Mouse (Mus musculus) MEL (cell line): ENCODE measurements at regions not wholly inside any gene's neighbourhood (a gene's known extent, or its start where the extent isn't known, plus 50 kb on each side); places are given as distances from the start of the nearest gene placed in this dataset.

ENCODE experiments used
- DNase-seq: peaks from one replicate; pipeline ENCODE4 v3.0.0; 2011; ENCODE audit warnings: low read depth, low spot score
- H3K27ac ChIP-seq: 2 replicates; pipeline ENCODE4 v1.5.1; 2012; ENCODE audit warnings: low read depth, mild to moderate bottlenecking, control low read depth, low read length, moderate library complexity; ENCODE audit not compliant: control insufficient read depth
- H3K27me3 ChIP-seq, 2 experiments: fragments of 150-350 bp in 1 of 2; sonication (generic) in 1 of 2; 2 replicates each; pipeline ENCODE4 v1.6.1; 2012; ENCODE audit warnings: low read length in 2 of 2, mild to moderate bottlenecking in 2 of 2, improper control_type of control experiment in 1 of 2, moderate library complexity in 1 of 2; ENCODE audit not compliant: insufficient read depth in 2 of 2, control insufficient read depth in 1 of 2
- H3K36me3 ChIP-seq, 2 experiments: 2 replicates each; pipeline ENCODE4 v1.6.1; 2012 to 2014; ENCODE audit warnings: low read length in 2 of 2, improper control_type of control experiment in 1 of 2, inconsistent platforms in 1 of 2, mild to moderate bottlenecking in 1 of 2; ENCODE audit not compliant: insufficient read depth in 2 of 2, control insufficient read depth in 1 of 2
- H3K4me1 ChIP-seq, 2 experiments: fragments of 150-350 bp in 1 of 2; sonication (generic) in 1 of 2; 2 replicates each; pipeline ENCODE4 v1.6.1; 2012; ENCODE audit warnings: low read length in 2 of 2, improper control_type of control experiment in 1 of 2, mild to moderate bottlenecking in 1 of 2; ENCODE audit not compliant: insufficient read depth in 2 of 2, control insufficient read depth in 1 of 2
- H3K4me3 ChIP-seq, 2 experiments: fragments of 150-350 bp in 1 of 2; sonication (generic) in 1 of 2; 2 replicates each; pipeline ENCODE4 v1.5.1; 2012; ENCODE audit warnings: low read depth in 2 of 2, low read length in 2 of 2, mild to moderate bottlenecking in 2 of 2, moderate library complexity in 2 of 2, control low read depth in 1 of 2, improper control_type of control experiment in 1 of 2; ENCODE audit not compliant: control insufficient read depth in 1 of 2, insufficient read depth in 1 of 2
- H3K79me2 ChIP-seq: 2 replicates; pipeline ENCODE4 v1.6.1; 2012; ENCODE audit warnings: mild to moderate bottlenecking, low read length, moderate library complexity; ENCODE audit not compliant: control insufficient read depth, poor library complexity, insufficient read depth
- H3K9ac ChIP-seq: 2 replicates; pipeline ENCODE4 v1.6.1; 2012; ENCODE audit warnings: low read depth, mild to moderate bottlenecking, control low read depth, low read length, moderate library complexity; ENCODE audit not compliant: control insufficient read depth, poor library complexity, severe bottlenecking
- H3K9me3 ChIP-seq: fragments of 150-350 bp; sonication (generic); replicated peaks from 2 replicates; pipeline ENCODE4 v1.6.1; 2012; ENCODE audit warnings: mild to moderate bottlenecking, low read length, improper control_type of control experiment, moderate library complexity; ENCODE audit not compliant: insufficient read depth
- BHLHE40 ChIP-seq: IDR thresholded peaks from 2 replicates; pipeline ENCODE4 v1.6.1; 2012; ENCODE audit warnings: low read depth, mild to moderate bottlenecking, inconsistent platforms, low read length, improper control_type of control experiment, borderline replicate concordance
- CHD2 ChIP-seq: IDR thresholded peaks from 2 replicates; pipeline ENCODE4 v1.6.1; 2011; ENCODE audit warnings: low read length, improper control_type of control experiment
- E2F4 ChIP-seq: IDR thresholded peaks from 2 replicates; pipeline ENCODE4 v1.6.1; 2011; ENCODE audit warnings: low read depth, low read length, improper control_type of control experiment, borderline replicate concordance
- ELF1 ChIP-seq: IDR thresholded peaks from 2 replicates; pipeline ENCODE4 v1.6.1; 2014; ENCODE audit warnings: low read depth, mild to moderate bottlenecking, inconsistent platforms, low read length, improper control_type of control experiment, moderate library complexity
- EP300 ChIP-seq, 2 experiments: IDR thresholded peaks; 2 replicates each; pipeline ENCODE4 v1.6.1; 2011; ENCODE audit warnings: improper control_type of control experiment in 2 of 2, low read length in 2 of 2, low read depth in 1 of 2, mild to moderate bottlenecking in 1 of 2
- ETS1 ChIP-seq: IDR thresholded peaks from 2 replicates; pipeline ENCODE4 v1.6.1; 2012; ENCODE audit warnings: low read depth, mild to moderate bottlenecking, inconsistent platforms, low read length, improper control_type of control experiment, moderate library complexity
- GABPA ChIP-seq: IDR thresholded peaks from 2 replicates; pipeline ENCODE4 v1.6.1; 2012; ENCODE audit warnings: low read depth, mild to moderate bottlenecking, inconsistent platforms, low read length, improper control_type of control experiment, moderate library complexity
- HCFC1 ChIP-seq: IDR thresholded peaks from 2 replicates; pipeline ENCODE4 v1.6.1; 2012; ENCODE audit warnings: low read depth, mild to moderate bottlenecking, inconsistent platforms, low read length, improper control_type of control experiment, moderate library complexity
- JUND ChIP-seq: IDR thresholded peaks from 2 replicates; pipeline ENCODE4 v1.6.1; 2011; ENCODE audit warnings: low read depth, mild to moderate bottlenecking, improper control_type of control experiment, low read length
- MAFK ChIP-seq: IDR thresholded peaks from 2 replicates; pipeline ENCODE4 v1.6.1; 2011; ENCODE audit warnings: low read depth, mild to moderate bottlenecking, low read length, improper control_type of control experiment, borderline replicate concordance
- MAX ChIP-seq: IDR thresholded peaks from 2 replicates; pipeline ENCODE4 v1.6.1; 2011; ENCODE audit warnings: low read length, improper control_type of control experiment
- MAZ ChIP-seq: IDR thresholded peaks from 2 replicates; pipeline ENCODE4 v1.6.1; 2012; ENCODE audit warnings: low read depth, mild to moderate bottlenecking, inconsistent platforms, low read length, improper control_type of control experiment
- MEF2A ChIP-seq: IDR thresholded peaks from 2 replicates; pipeline ENCODE4 v1.6.1; 2014; ENCODE audit warnings: low read depth, mild to moderate bottlenecking, inconsistent platforms, low read length, improper control_type of control experiment; ENCODE audit not compliant: poor library complexity, insufficient replicate concordance, severe bottlenecking; ENCODE audit errors: extremely low read depth
- MXI1 ChIP-seq: IDR thresholded peaks from 2 replicates; pipeline ENCODE4 v1.6.1; 2011; ENCODE audit warnings: mild to moderate bottlenecking, low read depth, low read length, improper control_type of control experiment
- MYB ChIP-seq: IDR thresholded peaks from 2 replicates; pipeline ENCODE4 v1.6.1; 2011; ENCODE audit warnings: mild to moderate bottlenecking, low read depth, low read length, improper control_type of control experiment
- MYC ChIP-seq: IDR thresholded peaks from 2 replicates; pipeline ENCODE4 v1.6.1; 2011; ENCODE audit warnings: low read depth, mild to moderate bottlenecking, low read length, improper control_type of control experiment, moderate library complexity
- NELFE ChIP-seq: IDR thresholded peaks from 2 replicates; pipeline ENCODE4 v1.6.1; 2011; ENCODE audit warnings: low read depth, low read length, improper control_type of control experiment
- NRF1 ChIP-seq: IDR thresholded peaks from 2 replicates; pipeline ENCODE4 v1.6.1; 2014; ENCODE audit warnings: low read depth, mild to moderate bottlenecking, inconsistent platforms, low read length, improper control_type of control experiment, moderate library complexity; ENCODE audit not compliant: poor library complexity, insufficient read depth, severe bottlenecking
- POLR2A ChIP-seq, 2 experiments: IDR thresholded peaks; 2 replicates each; pipeline ENCODE4 v1.6.1; 2011 to 2012; ENCODE audit warnings: low read length in 2 of 2, mild to moderate bottlenecking in 2 of 2, control low read depth in 1 of 2, improper control_type of control experiment in 1 of 2, low read depth in 1 of 2, moderate library complexity in 1 of 2; ENCODE audit not compliant: control insufficient read depth in 1 of 2, insufficient read depth in 1 of 2, poor library complexity in 1 of 2
- POLR2AphosphoS5 ChIP-seq: IDR thresholded peaks from 2 replicates; pipeline ENCODE4 v1.6.1; 2012; ENCODE audit warnings: low read depth, borderline replicate concordance, mild to moderate bottlenecking, inconsistent platforms, low read length, moderate library complexity, mixed read lengths
- RCOR1 ChIP-seq: IDR thresholded peaks from 2 replicates; pipeline ENCODE4 v1.6.1; 2012; ENCODE audit warnings: low read depth, mild to moderate bottlenecking, inconsistent platforms, low read length, improper control_type of control experiment
- TAL1 ChIP-seq: IDR thresholded peaks from 2 replicates; pipeline ENCODE4 v1.6.1; 2012; ENCODE audit warnings: mild to moderate bottlenecking, inconsistent platforms, low read length, moderate library complexity, mixed read lengths
- TCF12 ChIP-seq: IDR thresholded peaks from 2 replicates; pipeline ENCODE4 v1.6.1; 2014; ENCODE audit warnings: low read depth, mild to moderate bottlenecking, inconsistent platforms, low read length, improper control_type of control experiment, moderate library complexity
- UBTF ChIP-seq: IDR thresholded peaks from 2 replicates; pipeline ENCODE4 v1.6.1; 2012; ENCODE audit warnings: low read depth, mild to moderate bottlenecking, inconsistent platforms, low read length, improper control_type of control experiment, moderate library complexity, borderline replicate concordance; ENCODE audit not compliant: insufficient read depth
- USF1 ChIP-seq: IDR thresholded peaks from 2 replicates; pipeline ENCODE4 v1.6.1; 2014; ENCODE audit warnings: low read depth, mild to moderate bottlenecking, inconsistent platforms, low read length, improper control_type of control experiment, moderate library complexity
- USF2 ChIP-seq, 2 experiments: IDR thresholded peaks; 2 replicates each; pipeline ENCODE4 v1.6.1; 2011 to 2012; ENCODE audit warnings: improper control_type of control experiment in 2 of 2, low read length in 2 of 2, borderline replicate concordance in 1 of 2, inconsistent platforms in 1 of 2, low read depth in 1 of 2, mild to moderate bottlenecking in 1 of 2; ENCODE audit not compliant: insufficient read depth in 1 of 2
- ZC3H11A ChIP-seq: IDR thresholded peaks from 2 replicates; pipeline ENCODE4 v1.6.1; 2012; ENCODE audit warnings: low read depth, mild to moderate bottlenecking, inconsistent platforms, low read length, improper control_type of control experiment
- ZKSCAN1 ChIP-seq: IDR thresholded peaks from 2 replicates; pipeline ENCODE4 v1.6.1; 2012; ENCODE audit warnings: low read depth, mild to moderate bottlenecking, inconsistent platforms, low read length, improper control_type of control experiment, moderate library complexity
- ZNF384 ChIP-seq: IDR thresholded peaks from 2 replicates; pipeline ENCODE4 v1.6.1; 2012; ENCODE audit warnings: low read depth, mild to moderate bottlenecking, inconsistent platforms, low read length, improper control_type of control experiment

GRCm38 (mm10) chr3:78586639-78587038, 699.7 kb downstream of the Rapgef2 start:
- Histone ChIP-seq H3K79me2 (no peaks in the 10 kb centered on the region), H3K36me3 (no peaks in the 10 kb centered on the region), H3K27ac (no peak overlapping the region), H3K9me3 (no peaks in the 10 kb centered on the region), H3K4me1 (no peaks in the 10 kb centered on the region), H3K27me3 (no peaks in the 10 kb centered on the region), H3K9ac (no peak overlapping the region), H3K4me3 (no peak overlapping the region)
- DNase-seq = no peak
- no peak for TF ChIP-seq MAFK
- TF ChIP-seq MEF2A = no peak
- TF ChIP-seq POLR2AphosphoS5 = no peak
- TF ChIP-seq E2F4 = no peak
- TF ChIP-seq MXI1 = no peak
- TF ChIP-seq UBTF = no peak
- TF ChIP-seq BHLHE40 = no peak
- TF ChIP-seq TCF12 = no peak
- TF ChIP-seq ZC3H11A = no peak
- no peak for TF ChIP-seq ELF1
- no peak for TF ChIP-seq TAL1
- no peak for TF ChIP-seq GABPA
- TF ChIP-seq ETS1 = no peak
- no peak for TF ChIP-seq MAX
- TF ChIP-seq MYC = no peak
- TF ChIP-seq RCOR1 = no peak

GRCm38 (mm10) chr3:78581868-78582267, 704.4 kb downstream of the Rapgef2 start:
- Histone ChIP-seq H3K9ac (no peak overlapping the region), H3K9me3 (no peaks in the 10 kb centered on the region), H3K4me3 (no peak overlapping the region), H3K79me2 (no peaks in the 10 kb centered on the region), H3K4me1 (no peaks in the 10 kb centered on the region), H3K27me3 (no peaks in the 10 kb centered on the region), H3K27ac (no peak overlapping the region), H3K36me3 (no peaks in the 10 kb centered on the region)
- no peak for DNase-seq
- TF ChIP-seq USF2 (IDR thresholded peaks at IDR 0.05; ENCODE audit: borderline replicate concordance in 1 of 2, insufficient read depth in 1 of 2, low read depth in 1 of 2, low read length in 2 of 2) = no peak
- TF ChIP-seq EP300 (IDR thresholded peaks at IDR 0.05; ENCODE audit: low read depth in 1 of 2, low read length in 2 of 2) = no peak
- no peak for TF ChIP-seq MAZ
- TF ChIP-seq JUND = no peak
- no peak for TF ChIP-seq ZKSCAN1
- no peak for TF ChIP-seq MXI1
- no peak for TF ChIP-seq RCOR1
- no peak for TF ChIP-seq BHLHE40
- TF ChIP-seq POLR2AphosphoS5 = no peak
- no peak for TF ChIP-seq HCFC1
- no peak for TF ChIP-seq MAX
- TF ChIP-seq ZNF384 = no peak
- TF ChIP-seq CHD2 = no peak
- TF ChIP-seq POLR2A (IDR thresholded peaks at IDR 0.05; ENCODE audit: control insufficient read depth in 1 of 2, insufficient read depth in 1 of 2, low read depth in 1 of 2, low read length in 2 of 2, poor library complexity in 1 of 2) = no peak
- TF ChIP-seq MYB = no peak
- TF ChIP-seq NRF1 = no peak
- no peak for TF ChIP-seq MAFK
- no peak for TF ChIP-seq NELFE
- TF ChIP-seq USF1 = no peak
- TF ChIP-seq UBTF = no peak
